Mouse (Mus musculus): ENCODE data around the gene Mrpl14.

GRCm38 (mm10) chr17:45746755-45747154 is 60.6 kb downstream of the Mrpl14 start:
- TF ChIP-seq CTCF (IDR thresholded peaks at IDR 0.05; ENCODE audit: low read depth) (no peak), EP300 (IDR thresholded peaks at IDR 0.05; ENCODE audit: low read depth) (no peak)
